Mouse (Mus musculus): ENCODE measurements around the gene Nlrc5.
"Not testable (repeated sequence)": the region's sequence is repeated elsewhere in the genome, so short reads cannot be mapped to it uniquely, and the experiment has no call there.

Nlrc5 gene

GRCm38 (mm10) chr8:94418017-94418416 is 16.1 kb upstream of the Nlrc5 start:
- DNase-seq (ENCODE audit: low read depth, low spot score), result no peak

GRCm38 (mm10) chr8:94422270-94422669 is 11.9 kb upstream of the Nlrc5 start:
- DNase-seq (ENCODE audit: low read depth, low spot score), result no peak

- no peak for DNase-seq (ENCODE audit: low read depth, low spot score)
Observed at GRCm38 (mm10) chr8:94427953-94428352, 6.2 kb upstream of the Nlrc5 start.

GRCm38 (mm10) chr8:94428420-94428819 is 5.7 kb upstream of the Nlrc5 start:
- no peak for DNase-seq (ENCODE audit: low read depth, low spot score)

- no peak for DNase-seq (ENCODE audit: low read depth, low spot score)
Observed at GRCm38 (mm10) chr8:94429376-94429775, 4.8 kb upstream of the Nlrc5 start.

- DNase-seq (ENCODE audit: low read depth, low spot score), result no peak
Observed at GRCm38 (mm10) chr8:94432212-94432611, 1.9 kb upstream of the Nlrc5 start.

GRCm38 (mm10) chr8:94434958-94435357 is 802 bp downstream of the Nlrc5 start:
- no peak for DNase-seq (ENCODE audit: low read depth, low spot score)

GRCm38 (mm10) chr8:94435397-94436111 is 1.4 kb downstream of the Nlrc5 start:
- DNase-seq (ENCODE audit: low read depth, low spot score), result no peak

GRCm38 (mm10) chr8:94436112-94436572 is 2.0 kb downstream of the Nlrc5 start:
- no peak for DNase-seq (ENCODE audit: low read depth, low spot score)

GRCm38 (mm10) chr8:94436900-94437299 is 2.7 kb downstream of the Nlrc5 start:
- no peak for DNase-seq (ENCODE audit: low read depth, low spot score)

GRCm38 (mm10) chr8:94438659-94439058 is 4.5 kb downstream of the Nlrc5 start:
- DNase-seq (ENCODE audit: low read depth, low spot score), result no peak

GRCm38 (mm10) chr8:94439691-94440090 is 5.5 kb downstream of the Nlrc5 start:
- no peak for DNase-seq (ENCODE audit: low read depth, low spot score)

- DNase-seq (ENCODE audit: low read depth, low spot score), result no peak
Observed at GRCm38 (mm10) chr8:94440389-94440788, 6.2 kb downstream of the Nlrc5 start.

- no peak for DNase-seq (ENCODE audit: low read depth, low spot score)
Observed at GRCm38 (mm10) chr8:94441686-94442085, 7.5 kb downstream of the Nlrc5 start.

- no peak for DNase-seq (ENCODE audit: low read depth, low spot score)
Observed at GRCm38 (mm10) chr8:94443153-94443552, 9.0 kb downstream of the Nlrc5 start.

GRCm38 (mm10) chr8:94444480-94444879 is 10.3 kb downstream of the Nlrc5 start:
- no peak for DNase-seq (ENCODE audit: low read depth, low spot score)

GRCm38 (mm10) chr8:94447142-94447541 is 13.0 kb downstream of the Nlrc5 start:
- no peak for DNase-seq (ENCODE audit: low read depth, low spot score)

- DNase-seq (ENCODE audit: low read depth, low spot score), result no peak
Observed at GRCm38 (mm10) chr8:94447583-94448324, 13.6 kb downstream of the Nlrc5 start.

- DNase-seq (ENCODE audit: low read depth, low spot score), result not testable (repeated sequence)
Observed at GRCm38 (mm10) chr8:94452991-94453390, 18.8 kb downstream of the Nlrc5 start.

GRCm38 (mm10) chr8:94453868-94454488 is 19.8 kb downstream of the Nlrc5 start:
- no peak for DNase-seq (ENCODE audit: low read depth, low spot score)

GRCm38 (mm10) chr8:94454905-94455304 is 20.7 kb downstream of the Nlrc5 start:
- DNase-seq (ENCODE audit: low read depth, low spot score), result no peak

GRCm38 (mm10) chr8:94456071-94456470 is 21.9 kb downstream of the Nlrc5 start:
- no peak for DNase-seq (ENCODE audit: low read depth, low spot score)

GRCm38 (mm10) chr8:94458567-94458966 is 24.4 kb downstream of the Nlrc5 start:
- no peak for DNase-seq (ENCODE audit: low read depth, low spot score)

Data from skeletal muscle tissue, adult 2 months (tissue).